Mouse (Mus musculus) limb, embryonic 13.5 days (tissue): ENCODE measurements around the gene Pgs1. TPM values are rescaled to one million over a fixed set of nuclear protein-coding genes. Genes with fewer than 3 reads are reported as not detected.
A peak's percentile ranks its signal among the peaks of the same experiment; 100 is the strongest.

ENCODE experiments used
- ATAC-seq: fragments of 200-750 bp; cut with Nextera tagmentation; 2 replicates; pipeline ENCODE4 v1.8.0; 2017; ENCODE audit warnings: low read depth, moderate number of reproducible peaks, moderate TSS enrichment; ENCODE audit not compliant: low FRiP score
- H3K27ac ChIP-seq: fragments of 300-500 bp; sonication (generic); 2 replicates; pipeline ENCODE4 v1.5.1; 2015; ENCODE audit warnings: inconsistent platforms, mild to moderate bottlenecking, moderate library complexity
- H3K27me3 ChIP-seq: fragments of 300-500 bp; sonication (generic); 2 replicates; pipeline ENCODE4 v1.6.1; 2015; ENCODE audit warnings: mild to moderate bottlenecking, inconsistent platforms
- H3K36me3 ChIP-seq: fragments of 300-500 bp; sonication (generic); 2 replicates; pipeline ENCODE4 v1.6.1; 2015; ENCODE audit warnings: inconsistent platforms, mild to moderate bottlenecking, moderate library complexity
- H3K4me1 ChIP-seq: fragments of 300-500 bp; sonication (generic); 2 replicates; pipeline ENCODE4 v1.6.1; 2015; ENCODE audit warnings: inconsistent platforms
- H3K4me2 ChIP-seq: fragments of 300-500 bp; sonication (generic); replicated peaks from 2 replicates; pipeline ENCODE4 v1.6.1; 2015; ENCODE audit warnings: inconsistent platforms, mild to moderate bottlenecking, moderate library complexity
- H3K4me3 ChIP-seq: fragments of 300-500 bp; sonication (generic); 2 replicates; pipeline ENCODE4 v1.5.1; 2015; ENCODE audit warnings: moderate library complexity, mild to moderate bottlenecking, inconsistent platforms
- H3K9ac ChIP-seq: fragments of 300-500 bp; sonication (generic); 2 replicates; pipeline ENCODE4 v1.6.1; 2015; ENCODE audit warnings: mild to moderate bottlenecking, inconsistent platforms
- H3K9me3 ChIP-seq: fragments of 300-500 bp; sonication (generic); 2 replicates; pipeline ENCODE4 v1.6.1; 2016; ENCODE audit warnings: inconsistent platforms
- WGBS: fragments of 180-500 bp; shearing (Covaris S2); methylation state at CpG from one replicate; pipeline ENCODE4 v1.1.7; 2015; 5-methylcytosine and 5-hydroxymethylcytosine counted together
- polyA plus RNA-seq: library from polyadenylated mRNA; unstranded; fragments of >200 nt; fragmentation: Nextera tagmentation; extraction: Ambion mirVana; gene quantifications from 2 replicates; pipeline ENCODE4 v1.2.1, GENCODE M21; 2015

Pgs1 gene
- 34.4 and 35.7 TPM in 2 replicates for polyA plus RNA-seq

DNA sequence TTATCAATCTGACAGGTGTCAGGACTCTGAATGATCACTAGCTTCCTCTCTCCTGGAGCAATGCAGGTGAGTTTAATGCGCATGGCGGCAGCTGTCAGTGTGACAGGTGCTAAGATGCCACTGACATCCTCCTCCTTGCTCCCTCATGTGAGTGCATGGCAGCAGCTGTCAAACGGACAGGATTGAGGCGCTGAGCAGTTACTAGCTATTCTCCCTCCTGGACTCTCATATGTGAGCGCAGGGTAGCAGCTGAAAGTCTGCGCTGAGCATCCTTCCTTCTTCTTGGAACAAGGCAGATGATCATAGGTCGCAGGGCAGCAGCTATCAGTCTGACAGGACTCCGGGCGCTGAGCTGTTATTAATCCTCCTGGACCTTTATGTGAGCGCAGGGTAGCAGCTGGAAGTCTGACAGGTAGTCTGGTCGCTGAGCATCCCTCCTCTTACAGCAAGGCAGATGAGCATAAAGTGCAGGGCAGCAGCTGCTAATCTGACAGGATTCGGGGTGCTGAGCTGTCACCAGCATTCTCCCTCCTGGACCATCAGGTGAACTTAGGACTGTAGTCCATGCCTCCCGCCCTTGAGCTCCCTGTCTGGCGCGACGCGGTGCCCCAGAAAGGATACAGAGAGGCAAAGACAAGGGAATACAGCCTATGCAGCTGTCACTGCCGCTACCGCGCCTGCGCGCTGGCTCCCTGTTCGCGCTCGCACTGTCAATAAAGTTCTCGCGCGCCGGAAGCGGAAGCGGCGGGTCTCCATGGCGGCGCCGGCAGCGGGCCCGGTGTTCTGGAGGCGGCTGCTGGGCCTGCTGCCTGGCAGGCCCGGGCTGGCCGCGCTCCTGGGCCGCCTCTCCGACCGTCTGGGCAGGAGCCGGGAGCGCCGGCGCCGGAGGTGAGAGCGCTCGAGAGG lies at the start of gene Pgs1:
TSS of gene Pgs1 (plus strand) at position 167 of the 906 bp plus-strand sequence.
- Histone ChIP-seq H3K36me3 (no peaks in the 10 kb centered on the region), H3K27me3 (peaks cover 4% of the 10 kb centered on the region; the same call in 1 of the 2 replicates), H3K4me1 (peaks cover 30% of the 10 kb centered on the region), H3K27ac (no peak within 1 kb of the TSS), H3K4me2 (peak within 1 kb of the TSS; percentile 91), H3K9ac (peak within 1 kb of the TSS; percentile 95), H3K4me3 (peak within 1 kb of the TSS; percentile 100), H3K9me3 (no peaks in the 10 kb centered on the region)
- WGBS = 6% methylated on average over 48 of the region's 51 CpGs
- ATAC-seq = peak; percentile 90

- no peak for ATAC-seq
- Histone ChIP-seq H3K27ac (peak overlapping the region; percentile 70), H3K36me3 (no peaks in the 10 kb centered on the region), H3K9me3 (no peaks in the 10 kb centered on the region), H3K4me3 (no peak overlapping the region), H3K27me3 (peaks cover 5% of the 10 kb centered on the region; the same call in 1 of the 2 replicates), H3K4me1 (peaks cover 49% of the 10 kb centered on the region), H3K9ac (no peak overlapping the region), H3K4me2 (peak overlapping the region; percentile 33; the same call in 1 of the 2 replicates)
- 60% methylated on average over 4 of the region's 4 CpGs for WGBS
Measured at GRCm38 (mm10) chr11:117939004-117939730, 46.9 kb upstream of the Pgs1 start.

DNA sequence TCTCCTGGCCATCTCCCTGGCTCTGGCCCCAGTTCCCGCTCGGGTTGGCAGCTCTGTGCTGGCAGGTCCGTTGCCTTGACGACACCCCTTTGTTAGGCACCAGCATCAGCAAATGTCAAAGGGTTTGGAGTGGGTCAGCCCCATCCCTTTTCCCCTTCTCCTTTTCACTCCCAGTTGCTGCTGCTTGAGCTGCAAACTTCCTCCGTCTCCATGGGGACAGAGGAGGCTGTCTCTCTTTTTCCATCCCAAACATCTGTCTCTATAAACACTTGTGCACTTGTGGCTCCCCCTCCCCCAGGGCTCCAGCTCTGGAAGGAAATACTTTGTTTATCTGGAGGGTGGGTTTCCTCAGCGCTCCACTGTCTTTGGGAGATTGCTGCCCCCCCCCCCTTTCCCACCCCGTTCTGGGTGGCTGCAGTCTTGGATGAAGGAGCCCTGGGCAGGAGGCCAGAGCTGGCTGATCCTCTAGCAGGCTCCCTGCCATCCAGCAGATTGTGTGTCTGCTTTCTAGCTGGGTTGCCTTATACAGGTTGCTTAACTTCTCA lies 46.3 kb upstream of the Pgs1 start:
- ATAC-seq = peak; percentile 79
- Histone ChIP-seq H3K27ac (peak overlapping the region; percentile 70), H3K4me2 (peak overlapping the region; percentile 33), H3K4me3 (no peak overlapping the region), H3K27me3 (peaks cover 5% of the 10 kb centered on the region; the same call in 1 of the 2 replicates), H3K9me3 (no peaks in the 10 kb centered on the region), H3K36me3 (no peaks in the 10 kb centered on the region), H3K4me1 (peaks cover 43% of the 10 kb centered on the region), H3K9ac (no peak overlapping the region; the same call in 1 of the 2 replicates)
- 3% methylated on average over 7 of the region's 7 CpGs for WGBS

DNA sequence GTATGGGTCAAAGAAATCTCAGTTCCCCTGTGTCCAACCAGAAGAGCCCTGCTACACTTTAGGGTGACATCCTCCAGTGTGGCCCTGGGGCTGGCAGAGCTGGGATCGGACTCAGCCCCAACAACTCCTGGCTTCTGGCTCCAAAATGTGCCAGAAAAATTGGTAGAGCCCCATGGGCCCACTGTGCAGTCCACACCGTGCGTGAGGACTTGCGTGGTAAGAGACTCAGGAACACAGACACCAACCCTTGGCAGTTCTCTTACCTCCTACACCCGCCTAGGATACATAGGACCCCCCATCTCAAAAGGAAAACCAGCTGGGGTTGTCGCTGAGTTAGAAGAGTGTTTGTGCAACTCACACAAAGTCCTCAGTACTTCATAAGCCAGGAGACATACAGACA lies 45.2 kb upstream of the Pgs1 start:
- WGBS = 90% methylated on average over 6 of the region's 6 CpGs
- Histone ChIP-seq H3K4me2 (no peak overlapping the region), H3K4me3 (no peak overlapping the region), H3K9ac (no peak overlapping the region), H3K27me3 (peaks cover 5% of the 10 kb centered on the region; the same call in 1 of the 2 replicates), H3K9me3 (no peaks in the 10 kb centered on the region), H3K27ac (no peak overlapping the region; the same call in 1 of the 2 replicates), H3K36me3 (no peaks in the 10 kb centered on the region), H3K4me1 (peaks cover 32% of the 10 kb centered on the region)
- ATAC-seq = no peak

GRCm38 (mm10) chr11:117941325-117941834 lies 44.7 kb upstream of the Pgs1 start:
- H3K27me3 ChIP-seq = peaks cover 5% of the 10 kb centered on the region; the same call in 1 of the 2 replicates
- no peaks in the 10 kb centered on the region for H3K9me3 ChIP-seq
- peaks cover 30% of the 10 kb centered on the region for H3K4me1 ChIP-seq
- no peaks in the 10 kb centered on the region for H3K36me3 ChIP-seq
- ATAC-seq = no peak
- 84% methylated on average over 8 of the region's 8 CpGs for WGBS
- H3K27ac ChIP-seq = no peak overlapping the region
- H3K4me2 ChIP-seq = no peak overlapping the region
- H3K9ac ChIP-seq = no peak overlapping the region
- H3K4me3 ChIP-seq = no peak overlapping the region

GRCm38 (mm10) chr11:117941848-117942247 lies 44.2 kb upstream of the Pgs1 start:
- Histone ChIP-seq H3K27ac (no peak overlapping the region), H3K4me3 (no peak overlapping the region), H3K4me2 (no peak overlapping the region), H3K36me3 (no peaks in the 10 kb centered on the region), H3K9me3 (no peaks in the 10 kb centered on the region), H3K9ac (no peak overlapping the region), H3K4me1 (peaks cover 30% of the 10 kb centered on the region), H3K27me3 (peaks cover 5% of the 10 kb centered on the region; the same call in 1 of the 2 replicates)
- WGBS = 33% methylated on average over 4 of the region's 4 CpGs
- no peak for ATAC-seq

DNA sequence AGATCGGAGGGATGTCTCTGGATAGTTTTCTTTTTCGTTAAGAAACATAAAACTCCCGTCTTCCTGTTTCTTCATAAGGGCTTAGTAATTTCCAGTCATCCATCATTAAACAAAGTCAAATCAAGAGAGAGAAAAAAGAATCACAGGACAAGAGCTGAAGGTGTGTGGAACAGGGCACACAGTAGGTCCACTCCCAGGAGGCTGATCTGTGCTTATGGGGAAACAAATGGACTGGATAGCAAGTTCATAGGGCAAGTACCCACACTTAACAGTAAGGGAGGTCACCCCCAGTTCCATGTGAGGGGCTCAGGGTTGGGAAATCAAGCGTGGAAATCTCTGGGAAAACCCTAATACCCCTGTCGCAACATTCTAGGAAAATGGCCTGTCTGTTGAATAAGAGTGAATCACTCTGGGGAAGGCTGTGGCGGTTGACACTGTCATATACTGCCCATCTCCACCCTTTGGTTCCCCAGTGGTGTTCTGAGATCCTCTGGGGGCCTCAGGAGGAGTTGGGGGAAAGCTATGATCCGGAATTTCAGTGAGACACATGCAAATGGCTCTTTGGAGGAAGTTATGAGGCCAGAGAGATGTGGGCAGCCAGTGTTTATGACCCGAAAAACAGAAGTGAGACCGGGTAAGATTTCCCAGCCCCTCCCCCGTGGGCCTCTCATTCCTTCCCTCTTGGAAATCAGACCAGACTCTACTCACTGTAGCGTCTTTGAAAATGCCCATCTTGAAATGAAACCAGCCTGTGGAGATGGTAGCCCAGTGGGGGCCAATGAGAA lies 39.7 kb upstream of the Pgs1 start:
- H3K27me3 ChIP-seq = peaks cover 16% of the 10 kb centered on the region; the same call in 1 of the 2 replicates
- ATAC-seq = no peak
- no peaks in the 10 kb centered on the region for H3K36me3 ChIP-seq
- no peak overlapping the region for H3K9ac ChIP-seq
- H3K27ac ChIP-seq = no peak overlapping the region
- peaks cover 22% of the 10 kb centered on the region for H3K4me1 ChIP-seq
- 58% methylated on average over 11 of the region's 11 CpGs for WGBS
- no peaks in the 10 kb centered on the region for H3K9me3 ChIP-seq
- H3K4me3 ChIP-seq = no peak overlapping the region
- no peak overlapping the region for H3K4me2 ChIP-seq

DNA sequence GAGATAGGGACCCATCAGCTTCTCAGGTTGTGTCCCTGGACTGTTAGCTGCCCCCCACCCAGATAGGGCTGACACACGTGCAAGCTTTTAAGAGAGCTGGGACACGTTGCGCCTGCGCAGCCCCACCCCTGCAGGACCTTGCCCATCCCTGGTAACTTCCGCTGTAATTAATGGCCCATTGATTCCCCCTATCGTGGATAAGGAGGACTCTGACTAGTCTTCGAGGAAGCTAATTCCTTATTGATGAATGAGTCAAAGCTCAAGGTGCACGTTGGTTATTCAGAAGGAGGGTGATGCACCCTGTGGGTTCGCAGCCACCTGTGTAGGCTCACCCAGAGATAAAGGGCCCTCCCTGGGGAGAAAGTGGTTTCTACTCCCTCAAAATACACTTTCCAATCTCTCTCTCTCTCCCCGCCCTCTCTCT lies 39.1 kb upstream of the Pgs1 start:
- H3K36me3 ChIP-seq = no peaks in the 10 kb centered on the region
- 80% methylated on average over 10 of the region's 10 CpGs for WGBS
- H3K9me3 ChIP-seq = no peaks in the 10 kb centered on the region
- peaks cover 28% of the 10 kb centered on the region for H3K4me1 ChIP-seq
- no peak overlapping the region for H3K27ac ChIP-seq
- ATAC-seq = no peak
- H3K27me3 ChIP-seq = peaks cover 16% of the 10 kb centered on the region; the same call in 1 of the 2 replicates
- no peak overlapping the region for H3K4me3 ChIP-seq
- no peak overlapping the region for H3K9ac ChIP-seq
- no peak overlapping the region for H3K4me2 ChIP-seq

DNA sequence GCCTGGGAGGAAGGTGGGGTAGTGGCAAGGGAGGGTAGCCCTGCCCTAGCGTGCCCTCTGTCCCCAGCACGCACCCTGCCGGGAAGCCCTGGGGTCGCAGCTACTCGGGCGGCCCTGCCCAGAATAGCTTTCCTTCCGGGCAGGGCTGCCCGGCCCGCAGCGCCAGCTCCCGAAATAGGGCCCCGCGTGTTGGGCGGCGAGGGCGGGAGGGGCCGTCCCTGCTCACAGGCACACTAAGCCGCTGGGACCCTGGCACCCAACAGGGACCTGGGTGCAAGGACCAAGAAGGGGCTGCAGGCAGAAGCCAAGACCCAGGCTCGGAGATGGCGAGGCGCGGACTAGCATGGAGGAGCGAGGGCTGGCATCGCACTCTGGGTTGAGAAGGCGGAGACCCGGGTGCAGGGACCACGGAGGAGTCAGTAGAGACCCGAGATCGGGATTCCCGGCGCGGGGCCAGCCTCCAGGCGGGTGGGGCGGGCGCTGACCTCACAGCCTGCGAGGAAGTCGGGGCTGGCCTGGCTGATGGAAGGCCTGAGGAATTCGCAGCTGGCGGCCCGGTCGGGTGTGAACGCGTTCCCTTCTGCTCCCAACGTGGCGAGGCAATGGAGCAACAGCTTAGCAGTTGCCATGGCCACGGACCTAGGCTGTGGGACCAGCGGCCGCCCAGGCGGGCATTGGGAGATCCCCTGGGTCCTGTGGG lies 36.5 kb upstream of the Pgs1 start:
- H3K4me1 ChIP-seq = peaks cover 41% of the 10 kb centered on the region
- H3K4me3 ChIP-seq = peak overlapping the region; percentile 39
- peak overlapping the region; percentile 74 for H3K4me2 ChIP-seq
- no peaks in the 10 kb centered on the region for H3K36me3 ChIP-seq
- peaks cover 16% of the 10 kb centered on the region; the same call in 1 of the 2 replicates for H3K27me3 ChIP-seq
- H3K9ac ChIP-seq = peak overlapping the region; percentile 71
- WGBS = 2% methylated on average over 49 of the region's 49 CpGs
- no peaks in the 10 kb centered on the region for H3K9me3 ChIP-seq
- ATAC-seq = peak; percentile 86
- H3K27ac ChIP-seq = peak overlapping the region; percentile 61; the same call in 1 of the 2 replicates

DNA sequence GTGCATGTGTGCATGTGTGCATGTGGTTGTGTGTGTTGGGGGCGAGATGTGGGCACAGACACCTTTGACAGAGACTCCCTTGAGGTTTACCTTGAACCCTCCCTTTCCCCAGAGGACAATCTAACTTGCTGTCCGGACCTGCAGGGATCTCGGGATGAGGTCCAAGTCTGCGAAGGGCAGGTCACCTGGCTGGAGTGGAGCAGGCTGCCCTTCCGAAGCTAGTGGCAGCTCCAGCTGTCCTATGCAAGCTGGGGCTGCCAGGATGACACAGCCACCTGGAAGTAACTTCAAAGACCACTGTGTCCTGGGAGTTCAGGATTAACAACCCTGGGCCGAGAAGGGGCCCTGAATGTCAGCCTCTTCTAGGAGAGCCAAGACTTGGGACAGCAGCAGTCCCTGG lies 34.7 kb upstream of the Pgs1 start:
- H3K4me2 ChIP-seq = no peak overlapping the region
- H3K9me3 ChIP-seq = no peaks in the 10 kb centered on the region
- 71% methylated on average over 6 of the region's 6 CpGs for WGBS
- peaks cover 44% of the 10 kb centered on the region for H3K4me1 ChIP-seq
- no peak for ATAC-seq
- H3K27ac ChIP-seq = no peak overlapping the region
- no peak overlapping the region for H3K9ac ChIP-seq
- H3K36me3 ChIP-seq = no peaks in the 10 kb centered on the region
- no peak overlapping the region for H3K4me3 ChIP-seq
- peaks cover 16% of the 10 kb centered on the region; the same call in 1 of the 2 replicates for H3K27me3 ChIP-seq
